Mouse (Mus musculus) granulocyte monocyte progenitor cell, adult 5-6 weeks (primary cell): Measurements from ENCODE around the gene Rnf19b. TPM values are rescaled to one million over a fixed set of nuclear protein-coding genes. Genes with fewer than 3 reads are reported as not detected.

Experiments used
- ATAC-seq: replicated peaks from 2 replicates; pipeline ENCODE4 v1.8.0; 2016; ENCODE audit warnings: mild to moderate bottlenecking, moderate TSS enrichment, inconsistent platforms; ENCODE audit not compliant: poor library complexity, severe bottlenecking
- total RNA-seq, 2 experiments: library from RNA; stranded (forward) in 1 of 2; stranded (reverse) in 1 of 2; fragments of 200-712, 200-1000 nt in 1 of 2; fragments of >200 nt in 1 of 2; fragmentation: Nextera tagmentation in 1 of 2; gene quantifications; 2 replicates each; pipeline ENCODE4 v1.2.3; 2014 to 2017

Rnf19b gene
- total RNA-seq, 2 experiments from 2014 or later: 30.6 to 75.1 TPM

- ATAC-seq: peak; percentile 47
Observed at GRCm38 (mm10) chr4:129032963-129033951, 24.8 kb upstream of the Rnf19b start.

- no peak for ATAC-seq
Observed at GRCm38 (mm10) chr4:129034224-129034623, 23.8 kb upstream of the Rnf19b start.

GRCm38 (mm10) chr4:129034706-129035660, 23.1 kb upstream of the Rnf19b start:
- ATAC-seq: peak; percentile 48

- peak; percentile 2; the same call in 1 of the 2 replicates for ATAC-seq
Observed at GRCm38 (mm10) chr4:129035851-129036445, 22.1 kb upstream of the Rnf19b start.

GRCm38 (mm10) chr4:129047721-129048421, 10.2 kb upstream of the Rnf19b start:
- no peak for ATAC-seq

GRCm38 (mm10) chr4:129048501-129049305, 9.4 kb upstream of the Rnf19b start:
- peak; percentile 92 for ATAC-seq

- no peak; the same call in 1 of the 2 replicates for ATAC-seq
Observed at GRCm38 (mm10) chr4:129049306-129050011, 8.6 kb upstream of the Rnf19b start.

- ATAC-seq: no peak
Observed at GRCm38 (mm10) chr4:129050365-129050764, 7.7 kb upstream of the Rnf19b start.

- peak; percentile 28 for ATAC-seq
Observed at GRCm38 (mm10) chr4:129050901-129051417, 7.1 kb upstream of the Rnf19b start.

GRCm38 (mm10) chr4:129051461-129052183, 6.4 kb upstream of the Rnf19b start:
- ATAC-seq: no peak

- no peak for ATAC-seq
Observed at GRCm38 (mm10) chr4:129054757-129055156, 3.3 kb upstream of the Rnf19b start.

GRCm38 (mm10) chr4:129055562-129055961, 2.5 kb upstream of the Rnf19b start:
- no peak for ATAC-seq

- ATAC-seq: peak; percentile 75
Observed at GRCm38 (mm10) chr4:129057533-129058206, 401 bp upstream of the Rnf19b start.

GRCm38 (mm10) chr4:129059125-129059551, 1.1 kb downstream of the Rnf19b start:
- peak; percentile 28 for ATAC-seq

- peak; percentile 48 for ATAC-seq
Observed at GRCm38 (mm10) chr4:129059922-129060321, 1.9 kb downstream of the Rnf19b start.

- ATAC-seq: no peak
Observed at GRCm38 (mm10) chr4:129061486-129061885, 3.4 kb downstream of the Rnf19b start.
